Mouse (Mus musculus) forebrain, embryonic 13.5 days (tissue): Measurements from ENCODE around the gene Sobp. TPM values are rescaled to one million over a fixed set of nuclear protein-coding genes. Genes with fewer than 3 reads are reported as not detected.
A peak's percentile ranks its signal among the peaks of the same experiment; 100 is the strongest.

ENCODE experiments used
- ATAC-seq: fragments of 200-750 bp; cut with Nextera tagmentation; 2 replicates; pipeline ENCODE4 v1.8.0; 2017
- H3K27ac ChIP-seq: fragments of 300-500 bp; sonication (generic); 2 replicates; pipeline ENCODE4 v1.5.1; 2015; ENCODE audit warnings: inconsistent platforms, mild to moderate bottlenecking, moderate library complexity
- H3K27me3 ChIP-seq: fragments of 300-500 bp; sonication (generic); 2 replicates; pipeline ENCODE4 v1.6.1; 2015; ENCODE audit warnings: mild to moderate bottlenecking, inconsistent platforms
- H3K36me3 ChIP-seq: fragments of 300-500 bp; sonication (generic); 2 replicates; pipeline ENCODE4 v1.6.1; 2015; ENCODE audit warnings: mild to moderate bottlenecking, inconsistent platforms; ENCODE audit not compliant: poor library complexity, severe bottlenecking
- H3K4me1 ChIP-seq: fragments of 300-500 bp; sonication (generic); 2 replicates; pipeline ENCODE4 v1.6.1; 2015; ENCODE audit warnings: inconsistent platforms
- H3K4me2 ChIP-seq: fragments of 300-500 bp; sonication (generic); 2 replicates; pipeline ENCODE4 v1.6.1; 2015; ENCODE audit warnings: inconsistent platforms, mild to moderate bottlenecking, moderate library complexity
- H3K4me3 ChIP-seq: fragments of 300-500 bp; sonication (generic); 2 replicates; pipeline ENCODE4 v1.5.1; 2015; ENCODE audit warnings: mild to moderate bottlenecking, inconsistent platforms
- H3K9ac ChIP-seq: fragments of 300-500 bp; sonication (generic); 2 replicates; pipeline ENCODE4 v1.6.1; 2015; ENCODE audit warnings: mild to moderate bottlenecking, inconsistent platforms
- H3K9me3 ChIP-seq: fragments of 300-500 bp; sonication (generic); replicated peaks from 2 replicates; pipeline ENCODE4 v1.6.1; 2016; ENCODE audit warnings: inconsistent platforms
- WGBS: fragments of 180-500 bp; shearing (Covaris S2); methylation state at CpG from one replicate; pipeline ENCODE4 v1.1.7; 2015; 5-methylcytosine and 5-hydroxymethylcytosine counted together
- polyA plus RNA-seq: library from polyadenylated mRNA; unstranded; fragments of >200 nt; fragmentation: Nextera tagmentation; extraction: Ambion mirVana; gene quantifications from 2 replicates; pipeline ENCODE4 v1.2.1, GENCODE M21; 2015

Sobp gene
- 9.0 and 9.3 TPM in 2 replicates for polyA plus RNA-seq

DNA sequence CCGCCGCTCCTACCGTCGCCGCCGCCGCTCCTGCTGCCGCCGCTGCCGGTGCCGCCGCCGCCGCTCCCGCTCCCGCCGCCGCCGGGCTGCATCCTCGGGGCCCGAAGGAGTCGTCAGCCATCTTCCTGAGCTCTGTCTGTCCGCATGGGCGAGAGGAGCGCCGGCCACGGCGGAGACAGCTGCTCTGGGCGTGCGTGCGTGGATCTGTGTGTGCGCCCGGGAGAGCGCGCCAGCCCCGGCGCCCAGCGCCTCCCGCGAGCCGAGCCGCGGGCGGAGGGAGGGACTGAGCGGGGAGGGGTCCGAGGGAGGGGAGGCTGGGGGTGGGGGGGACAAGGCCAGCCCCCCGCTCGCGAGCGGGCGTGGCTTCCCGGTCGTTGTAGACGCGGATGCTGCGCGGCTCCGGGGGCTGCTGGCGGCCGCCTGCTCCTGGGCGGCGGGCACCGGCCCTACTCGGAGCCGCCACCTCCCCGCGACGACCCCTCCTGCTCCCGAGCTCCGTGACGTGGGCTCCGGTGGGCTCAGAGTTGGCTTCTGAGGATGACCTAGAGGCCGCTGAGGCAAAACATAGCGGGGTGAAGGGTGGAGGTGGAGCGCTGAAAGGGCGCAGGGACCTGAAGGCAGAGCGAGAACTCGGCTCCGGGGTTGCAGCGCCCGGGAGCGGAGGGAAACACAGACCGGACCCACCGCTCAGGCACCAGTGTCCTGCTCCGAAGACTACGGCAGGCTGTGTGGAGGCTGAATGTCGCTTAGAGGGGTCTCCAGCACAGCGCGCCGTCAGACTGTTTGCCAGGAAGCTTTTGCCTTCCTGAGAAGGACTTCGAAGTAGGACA lies at the start of gene Sobp, which contains the start of gene 9030612E09Rik:
TSS of gene Sobp (minus strand) at position 205 of the 830 bp plus-strand sequence.
TSS of gene 9030612E09Rik (plus strand) at position 379 of the 830 bp plus-strand sequence.
- Histone ChIP-seq H3K36me3 (no peaks in the 10 kb centered on the region), H3K27ac (peak within 1 kb of the TSS; percentile 94), H3K9me3 (no peaks in the 10 kb centered on the region), H3K4me1 (peaks cover 38% of the 10 kb centered on the region), H3K4me3 (peak within 1 kb of the TSS; percentile 89), H3K9ac (peak within 1 kb of the TSS; percentile 95), H3K27me3 (peaks cover 15% of the 10 kb centered on the region), H3K4me2 (peak within 1 kb of the TSS; percentile 90)
- WGBS: under 1% methylated on average over 48 of the region's 91 CpGs
- ATAC-seq: peak; percentile 88

DNA sequence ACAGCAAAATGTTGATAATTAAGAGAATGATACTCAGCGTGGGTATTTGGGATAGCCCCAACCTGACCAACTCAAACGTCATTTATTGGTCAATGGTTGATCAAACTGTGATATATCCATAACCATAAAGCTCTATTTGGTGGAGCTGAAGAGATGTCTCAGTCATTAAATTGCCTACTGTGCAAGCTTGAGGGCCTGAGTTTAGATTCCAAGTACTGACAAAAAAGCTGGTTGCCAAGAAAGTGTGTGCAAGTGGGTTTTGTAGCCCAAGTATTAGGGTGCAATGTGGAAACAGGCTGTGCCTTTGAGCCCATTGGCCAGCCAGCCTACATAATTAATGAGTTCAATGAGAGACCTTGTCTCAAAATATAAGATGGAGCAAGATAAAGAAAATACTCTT lies 49.1 kb upstream of the Sobp start:
- WGBS: 91% methylated on average over 2 of the region's 2 CpGs
- no peak overlapping the region for H3K4me3 ChIP-seq

DNA sequence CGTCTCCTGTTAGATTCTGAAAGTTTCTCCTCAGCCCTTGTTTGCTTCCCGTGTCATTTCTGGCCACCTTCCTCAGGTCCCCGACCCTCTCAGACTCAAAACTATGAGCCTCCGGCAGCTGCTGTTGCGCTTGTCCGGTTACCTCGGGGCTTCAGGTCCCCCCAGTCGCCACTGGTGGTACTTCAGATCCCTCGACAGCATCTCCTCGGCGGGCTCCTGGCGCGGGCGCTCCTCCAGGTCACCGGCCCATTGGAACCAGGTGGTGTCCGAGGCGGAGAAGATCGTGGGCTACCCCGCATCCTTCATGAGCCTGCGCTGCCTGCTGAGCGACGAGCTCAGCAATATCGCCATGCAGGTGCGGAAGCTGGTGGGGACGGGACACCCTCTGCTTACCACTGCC lies 47.3 kb upstream of the Sobp start:
- H3K9ac ChIP-seq: peak overlapping the region; percentile 96
- H3K27me3 ChIP-seq: no peaks in the 10 kb centered on the region
- no peaks in the 10 kb centered on the region for H3K36me3 ChIP-seq
- under 1% methylated on average over 25 of the region's 25 CpGs for WGBS
- ATAC-seq: peak; percentile 42
- peak overlapping the region; percentile 90 for H3K4me3 ChIP-seq
- H3K4me2 ChIP-seq: peak overlapping the region; percentile 99
- H3K4me1 ChIP-seq: peaks cover 13% of the 10 kb centered on the region
- H3K9me3 ChIP-seq: no peaks in the 10 kb centered on the region
- peak overlapping the region; percentile 88; the same call in 1 of the 2 replicates for H3K27ac ChIP-seq

More for the DNA sequence above, 49.1 kb upstream of the Sobp start:
- Histone ChIP-seq H3K27me3 (no peaks in the 10 kb centered on the region), H3K9ac (no peak overlapping the region), H3K4me2 (no peak overlapping the region), H3K36me3 (no peaks in the 10 kb centered on the region), H3K27ac (no peak overlapping the region), H3K9me3 (no peaks in the 10 kb centered on the region), H3K4me1 (peaks cover 13% of the 10 kb centered on the region)
- no peak for ATAC-seq

DNA sequence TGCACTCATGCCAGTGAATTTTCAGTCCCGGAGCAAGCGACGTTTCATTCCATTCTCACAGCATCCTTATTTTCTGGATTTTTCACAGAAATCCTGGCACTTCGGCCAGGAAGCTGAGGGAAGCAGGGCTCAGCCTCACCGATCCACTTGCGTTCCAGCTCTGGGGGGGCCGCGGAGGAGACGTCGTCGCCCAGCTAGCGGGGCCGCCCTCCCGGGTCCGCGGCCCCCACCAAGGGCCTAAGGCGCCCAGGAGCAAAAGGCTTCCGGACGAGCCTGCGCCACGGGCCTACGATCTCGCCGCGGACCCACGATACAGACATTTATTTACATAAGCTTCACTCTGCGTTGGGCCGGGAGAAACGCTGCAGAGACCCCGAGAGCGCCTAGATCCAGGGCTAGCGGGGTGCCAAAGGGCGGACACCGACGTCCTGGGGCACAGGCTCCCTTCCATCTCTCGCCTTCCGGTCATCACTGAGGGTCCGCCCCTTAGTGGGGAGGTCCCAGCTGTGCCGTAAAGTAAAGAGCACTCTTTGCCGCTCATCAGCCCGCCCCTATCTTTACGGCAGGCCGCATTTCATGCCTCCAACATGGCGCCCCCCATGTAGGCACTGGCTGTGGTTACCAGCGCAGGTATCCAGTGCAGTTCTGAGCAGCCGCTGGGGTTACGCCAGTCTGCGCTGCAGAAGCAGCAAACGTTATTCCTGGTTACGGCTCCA lies 46.7 kb upstream of the Sobp start, which contains the start of gene Pdss2:
TSS of gene Pdss2 (plus strand) at position 577 of the 716 bp plus-strand sequence.
- peak; percentile 99 for ATAC-seq
- Histone ChIP-seq H3K27me3 (no peaks in the 10 kb centered on the region), H3K36me3 (no peaks in the 10 kb centered on the region), H3K9me3 (no peaks in the 10 kb centered on the region), H3K4me2 (peak within 1 kb of the TSS; percentile 99), H3K4me3 (peak within 1 kb of the TSS; percentile 90), H3K27ac (peak within 1 kb of the TSS; percentile 88), H3K9ac (peak within 1 kb of the TSS; percentile 96), H3K4me1 (peaks cover 13% of the 10 kb centered on the region)
- under 1% methylated on average over 50 of the region's 50 CpGs for WGBS

DNA sequence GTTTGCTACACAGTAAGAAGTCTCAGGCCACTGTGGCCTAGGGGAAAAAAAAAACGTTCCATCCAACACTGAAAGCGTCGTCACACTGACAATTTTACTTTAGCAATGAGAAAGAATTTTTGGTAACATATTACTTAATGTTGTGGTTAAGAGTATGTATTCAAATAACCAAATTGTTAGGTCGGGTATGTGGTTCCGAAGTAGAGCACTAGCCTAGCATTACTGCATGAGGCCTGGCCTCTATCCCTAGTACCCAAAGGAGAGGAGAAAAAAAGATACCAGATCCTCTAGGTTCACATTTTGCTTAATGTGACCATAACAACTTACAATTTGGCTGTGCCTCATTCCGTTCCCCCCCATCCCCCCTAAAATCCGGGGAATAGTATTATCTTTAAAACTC lies 46.1 kb upstream of the Sobp start:
- ATAC-seq: no peak
- WGBS: 19% methylated on average over 7 of the region's 7 CpGs
- H3K4me3 ChIP-seq: peak overlapping the region; percentile 90
- H3K9me3 ChIP-seq: no peaks in the 10 kb centered on the region
- H3K4me1 ChIP-seq: peaks cover 13% of the 10 kb centered on the region
- H3K9ac ChIP-seq: peak overlapping the region; percentile 96
- peak overlapping the region; percentile 88 for H3K27ac ChIP-seq
- H3K27me3 ChIP-seq: no peaks in the 10 kb centered on the region
- H3K4me2 ChIP-seq: peak overlapping the region; percentile 99
- no peaks in the 10 kb centered on the region for H3K36me3 ChIP-seq

DNA sequence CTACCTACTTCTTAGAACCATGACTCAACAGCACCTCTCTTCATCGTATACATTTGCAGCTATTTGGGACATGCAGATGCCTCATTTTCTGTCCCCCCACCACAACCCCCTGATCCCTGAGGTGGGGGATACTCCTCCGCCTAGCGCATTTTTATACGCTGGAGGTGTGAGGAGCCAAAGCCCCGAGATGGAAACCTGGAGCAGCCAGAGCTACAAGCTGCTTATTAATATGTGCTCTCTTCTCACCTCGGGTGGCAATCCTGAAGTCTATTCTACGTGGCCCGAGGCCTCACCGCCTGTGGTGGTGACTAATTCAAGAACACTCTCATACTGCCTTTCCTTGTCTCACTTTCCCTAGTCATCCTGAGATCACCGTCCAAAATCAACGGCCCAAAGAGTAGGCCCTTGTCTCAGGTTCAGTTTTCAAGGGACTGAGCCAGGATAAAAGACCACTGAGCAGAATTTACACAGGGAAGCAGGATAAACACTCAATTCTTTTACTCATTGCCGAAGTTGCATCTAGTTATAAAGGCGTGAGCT lies 43.1 kb upstream of the Sobp start:
- no peak for ATAC-seq
- Histone ChIP-seq H3K27ac (no peak overlapping the region), H3K4me1 (peaks cover 13% of the 10 kb centered on the region), H3K9me3 (no peaks in the 10 kb centered on the region), H3K9ac (no peak overlapping the region), H3K4me3 (no peak overlapping the region), H3K36me3 (no peaks in the 10 kb centered on the region), H3K27me3 (no peaks in the 10 kb centered on the region), H3K4me2 (no peak overlapping the region)
- WGBS: 91% methylated on average over 13 of the region's 13 CpGs

DNA sequence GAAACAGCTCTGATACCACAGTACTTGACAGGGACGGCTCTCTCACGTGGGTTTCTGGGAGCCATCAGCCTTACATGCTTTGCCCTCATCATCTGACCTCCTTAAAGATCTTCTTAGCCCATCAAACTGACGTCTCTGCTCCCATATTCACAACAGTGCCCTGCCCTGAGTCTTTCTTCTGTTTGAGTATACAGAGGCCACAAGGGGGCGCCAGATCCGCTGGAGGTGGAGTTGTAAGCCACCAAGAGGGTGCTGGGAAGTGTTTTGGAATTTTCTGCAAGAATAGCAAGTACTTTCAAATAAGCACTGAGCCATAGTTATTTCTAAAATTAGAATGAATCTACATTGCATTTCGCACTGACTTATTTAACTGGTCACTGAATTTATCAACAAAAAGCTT lies 37.5 kb upstream of the Sobp start:
- Histone ChIP-seq H3K27me3 (no peaks in the 10 kb centered on the region), H3K4me2 (no peak overlapping the region), H3K27ac (no peak overlapping the region), H3K4me1 (no peaks in the 10 kb centered on the region), H3K9me3 (no peaks in the 10 kb centered on the region), H3K4me3 (no peak overlapping the region), H3K9ac (no peak overlapping the region), H3K36me3 (no peaks in the 10 kb centered on the region)
- WGBS: 33% methylated on average over 6 of the region's 6 CpGs
- no peak for ATAC-seq

DNA sequence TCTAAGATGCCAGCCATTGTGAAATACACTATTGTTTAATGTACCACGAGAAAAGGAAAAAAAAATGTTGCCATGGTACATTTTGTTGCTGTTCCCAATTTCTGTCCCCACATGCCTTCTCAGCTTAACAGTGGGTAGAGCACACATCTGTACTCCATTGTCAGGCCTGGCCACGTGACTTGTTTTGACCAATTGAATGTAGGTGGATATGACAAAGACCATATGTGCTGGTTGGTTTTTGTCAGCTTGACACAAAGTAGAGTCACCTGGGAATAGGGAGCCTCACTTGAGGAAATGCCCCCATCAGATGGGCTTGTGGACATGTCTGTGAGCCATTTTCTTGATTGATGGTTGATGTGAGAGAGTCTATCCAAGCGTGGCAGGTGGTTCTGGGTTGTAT lies 29.5 kb upstream of the Sobp start:
- Histone ChIP-seq H3K9ac (no peak overlapping the region), H3K4me1 (no peaks in the 10 kb centered on the region), H3K4me2 (no peak overlapping the region), H3K36me3 (no peaks in the 10 kb centered on the region), H3K9me3 (no peaks in the 10 kb centered on the region), H3K27me3 (no peaks in the 10 kb centered on the region), H3K27ac (no peak overlapping the region), H3K4me3 (no peak overlapping the region)
- ATAC-seq: no peak
- 81% methylated on average over 3 of the region's 3 CpGs for WGBS

DNA sequence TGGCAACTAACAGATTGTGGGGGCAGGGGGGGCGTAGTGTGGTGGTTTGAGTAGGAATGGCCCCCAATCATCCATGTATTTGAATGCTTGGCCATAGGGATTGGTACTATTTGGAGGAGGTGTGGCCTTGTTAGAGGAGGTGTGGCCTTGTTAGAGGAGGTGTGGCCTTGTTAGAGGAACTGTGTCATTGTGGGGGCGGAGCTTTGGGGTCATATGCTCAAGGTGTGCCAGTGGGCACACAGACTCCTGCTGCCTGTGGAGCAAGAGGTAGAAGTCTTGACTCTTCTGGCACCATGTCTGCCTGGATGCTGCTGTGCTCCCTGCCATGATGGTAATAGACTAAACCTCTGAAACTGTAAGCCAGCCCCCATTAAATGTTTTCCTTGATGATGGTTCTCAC lies 25.9 kb upstream of the Sobp start:
- Histone ChIP-seq H3K9me3 (no peaks in the 10 kb centered on the region), H3K27ac (no peak overlapping the region), H3K9ac (no peak overlapping the region), H3K4me1 (no peaks in the 10 kb centered on the region), H3K4me3 (no peak overlapping the region), H3K27me3 (no peaks in the 10 kb centered on the region), H3K36me3 (no peaks in the 10 kb centered on the region), H3K4me2 (no peak overlapping the region)
- ATAC-seq: no peak
- 95% methylated on average over 2 of the region's 2 CpGs for WGBS

DNA sequence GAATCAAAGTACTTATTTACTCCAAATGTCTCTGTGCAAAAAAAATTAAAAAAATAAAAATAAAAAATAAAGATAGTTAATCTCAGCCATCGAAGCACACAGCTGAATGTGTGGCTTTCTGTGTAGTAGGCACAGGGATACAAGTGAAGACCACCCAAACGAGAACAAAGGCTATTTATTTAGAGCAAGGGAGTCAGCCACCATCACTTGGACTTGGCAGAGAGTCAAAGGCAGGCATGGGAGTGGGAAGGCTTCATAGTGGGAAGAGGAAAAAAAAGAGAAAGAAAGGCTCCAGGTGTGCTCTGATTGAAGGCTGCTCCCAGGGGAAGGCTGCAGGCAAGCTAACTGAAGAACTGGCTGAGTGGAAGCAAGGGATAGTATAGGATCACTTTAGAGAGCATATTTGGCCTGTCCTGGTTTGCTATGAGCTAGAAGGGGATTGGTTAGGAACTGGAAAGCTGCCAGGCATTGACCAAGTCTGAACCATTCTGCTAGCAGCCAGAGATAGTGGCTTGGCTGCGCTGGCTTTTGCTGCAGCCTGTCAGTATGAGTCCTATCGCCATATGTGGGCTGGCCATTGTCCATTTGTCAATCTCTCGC lies 6.1 kb upstream of the Sobp start:
- ATAC-seq: no peak
- 0 out of 2 replicates have a peak overlapping the region, but pooled peaks have one; percentile 12 for H3K9ac ChIP-seq
- no peak overlapping the region; the same call in 1 of the 2 replicates for H3K27ac ChIP-seq
- peaks cover 15% of the 10 kb centered on the region for H3K27me3 ChIP-seq
- no peak overlapping the region for H3K4me3 ChIP-seq
- no peaks in the 10 kb centered on the region for H3K36me3 ChIP-seq
- no peaks in the 10 kb centered on the region for H3K9me3 ChIP-seq
- peaks cover 15% of the 10 kb centered on the region for H3K4me1 ChIP-seq
- WGBS: 36% methylated on average over 5 of the region's 5 CpGs
- 0 out of 2 replicates have a peak overlapping the region, but pooled peaks have one; percentile 7 for H3K4me2 ChIP-seq

DNA sequence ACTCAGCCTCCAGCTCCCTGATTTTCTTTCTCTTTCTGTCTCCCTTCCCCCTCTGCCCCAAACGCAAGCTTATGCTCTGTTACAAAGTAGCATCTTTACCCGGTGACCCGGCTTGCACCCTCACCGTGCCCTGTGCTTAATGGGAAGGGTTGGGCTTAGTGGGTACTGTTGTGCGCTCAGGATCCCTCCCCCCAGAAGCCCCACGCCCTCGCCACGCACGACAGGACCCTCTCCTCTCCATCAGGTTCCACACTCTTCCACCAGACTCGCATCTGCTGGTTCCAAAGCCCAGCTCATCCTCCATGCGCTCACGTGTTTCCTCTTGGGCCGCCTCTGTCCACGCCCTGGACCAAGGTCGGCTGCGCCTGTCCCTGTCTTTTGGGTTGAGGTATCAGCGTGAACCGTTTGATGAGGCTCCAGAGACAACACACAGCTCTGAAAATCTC lies 849 bp upstream of the Sobp start:
- peak; percentile 39 for ATAC-seq
- H3K9ac ChIP-seq: peak overlapping the region; percentile 95
- WGBS: 1% methylated on average over 18 of the region's 18 CpGs
- no peaks in the 10 kb centered on the region for H3K36me3 ChIP-seq
- H3K9me3 ChIP-seq: no peaks in the 10 kb centered on the region
- peaks cover 38% of the 10 kb centered on the region for H3K4me1 ChIP-seq
- H3K4me2 ChIP-seq: peak overlapping the region; percentile 90
- H3K27me3 ChIP-seq: peaks cover 15% of the 10 kb centered on the region
- peak overlapping the region; percentile 94 for H3K27ac ChIP-seq
- H3K4me3 ChIP-seq: peak overlapping the region; percentile 89
